Mouse (Mus musculus): ENCODE data around the gene Kcna5.

GRCm38 (mm10) chr6:126564376-126564775 lies 29.2 kb upstream of the Kcna5 start:
- no peak for TF ChIP-seq POLR2A (IDR thresholded peaks at IDR 0.05; ENCODE audit: low read depth, low read length)
- no peak for TF ChIP-seq CTCF (IDR thresholded peaks at IDR 0.05; ENCODE audit: borderline replicate concordance, insufficient read depth, low read length)
